Mouse (Mus musculus) limb, embryonic 12.5 days (tissue): Measurements from ENCODE around the gene Ano9. TPM values are rescaled to one million over a fixed set of nuclear protein-coding genes. Genes with fewer than 3 reads are reported as not detected.

Source experiments
- ATAC-seq: fragments of 200-750 bp; cut with Nextera tagmentation; 2 replicates; pipeline ENCODE4 v1.8.0; 2017; ENCODE audit warnings: low read depth, moderate TSS enrichment; ENCODE audit not compliant: insufficient number of reproducible peaks, insufficient read depth, low FRiP score, low TSS enrichment
- H3K27ac ChIP-seq: fragments of 300-500 bp; sonication (generic); 2 replicates; pipeline ENCODE4 v1.5.1; 2016; ENCODE audit warnings: mild to moderate bottlenecking, moderate library complexity
- H3K27me3 ChIP-seq: fragments of 300-500 bp; sonication (generic); 2 replicates; pipeline ENCODE4 v1.6.1; 2016; ENCODE audit warnings: mild to moderate bottlenecking, moderate library complexity
- H3K36me3 ChIP-seq: fragments of 300-500 bp; sonication (generic); 2 replicates; pipeline ENCODE4 v1.6.1; 2016; ENCODE audit warnings: mild to moderate bottlenecking, moderate library complexity
- H3K4me1 ChIP-seq: fragments of 300-500 bp; sonication (generic); replicated peaks from 2 replicates; pipeline ENCODE4 v1.6.1; 2016
- H3K4me2 ChIP-seq: fragments of 300-500 bp; sonication (generic); 2 replicates; pipeline ENCODE4 v1.6.1; 2016; ENCODE audit warnings: mild to moderate bottlenecking, moderate library complexity
- H3K4me3 ChIP-seq: fragments of 300-500 bp; sonication (generic); replicated peaks from 2 replicates; pipeline ENCODE4 v1.5.1; 2016; ENCODE audit warnings: mild to moderate bottlenecking
- H3K9ac ChIP-seq: fragments of 300-500 bp; sonication (generic); replicated peaks from 2 replicates; pipeline ENCODE4 v1.6.1; 2016; ENCODE audit warnings: mild to moderate bottlenecking, moderate library complexity
- H3K9me3 ChIP-seq: fragments of 300-500 bp; sonication (generic); 2 replicates; pipeline ENCODE4 v1.6.1; 2016; ENCODE audit warnings: mild to moderate bottlenecking, moderate library complexity
- WGBS: fragments of 180-500 bp; shearing (Covaris S2); methylation state at CpG from one replicate; pipeline ENCODE4 v1.1.7; 2016; 5-methylcytosine and 5-hydroxymethylcytosine counted together
- polyA plus RNA-seq: library from polyadenylated mRNA; unstranded; fragments of >200 nt; fragmentation: Nextera tagmentation; extraction: Ambion mirVana; gene quantifications from 2 replicates; pipeline ENCODE4 v1.2.1, GENCODE M21; 2016

The Ano9 gene
- polyA plus RNA-seq, 1 experiment from 2014 or later = 2.0 TPM

- H3K4me1 ChIP-seq = peaks cover 14% of the 10 kb centered on the region
- peak overlapping the region; percentile 84 for H3K4me2 ChIP-seq
- peak overlapping the region; percentile 89 for H3K9ac ChIP-seq
- H3K9me3 ChIP-seq = no peaks in the 10 kb centered on the region
- H3K36me3 ChIP-seq = peaks cover 33% of the 10 kb centered on the region
- ATAC-seq = no peak
- H3K4me3 ChIP-seq = peak overlapping the region; percentile 88
- WGBS = 56% methylated on average over 12 of the region's 12 CpGs
- no peaks in the 10 kb centered on the region for H3K27me3 ChIP-seq
- H3K27ac ChIP-seq = no peak overlapping the region
Measured at GRCm38 (mm10) chr7:141131904-141132755, 14.5 kb upstream of the Ano9 start.

DNA sequence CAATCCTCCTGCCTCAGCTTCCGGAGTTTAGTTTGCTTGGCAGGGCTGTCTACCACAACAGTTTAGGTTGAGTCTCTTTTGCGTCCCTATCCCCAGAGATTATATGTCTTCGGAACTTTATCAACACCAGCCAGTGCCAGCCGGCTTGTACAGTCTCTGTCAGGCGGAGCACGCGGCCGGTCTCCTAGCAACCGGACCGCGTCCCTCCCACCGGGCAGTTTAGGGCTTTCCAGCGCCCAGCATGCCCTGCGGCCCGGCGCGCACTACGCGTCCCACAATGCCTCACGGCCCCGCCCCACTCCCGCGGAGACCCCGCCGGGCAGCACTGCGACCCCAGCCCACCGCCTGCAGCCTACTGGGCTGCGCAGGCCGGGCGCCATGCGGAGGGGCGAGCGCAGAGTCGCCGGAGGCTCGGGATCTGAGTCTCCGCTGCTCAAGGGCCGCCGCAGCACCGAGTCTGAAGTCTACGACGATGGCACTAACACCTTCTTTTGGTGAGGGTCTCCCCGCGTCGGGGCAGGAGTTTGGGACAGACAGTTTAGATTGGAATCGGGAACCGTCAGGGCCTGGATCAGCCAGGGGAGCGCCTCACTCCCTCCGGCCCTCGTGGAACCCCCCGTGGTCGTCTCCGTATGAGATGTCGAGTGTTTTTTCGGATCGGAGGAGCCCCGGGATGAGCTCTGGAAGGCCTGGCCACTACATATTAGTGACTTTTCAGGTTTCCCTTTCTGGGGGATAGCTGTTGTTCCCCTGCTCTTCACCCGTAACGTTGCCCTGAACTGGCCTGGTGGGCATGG lies 13.6 kb upstream of the Ano9 start:
- WGBS = under 1% methylated on average over 59 of the region's 59 CpGs
- Histone ChIP-seq H3K27ac (peak overlapping the region; percentile 64; the same call in 1 of the 2 replicates), H3K4me1 (peaks cover 14% of the 10 kb centered on the region), H3K4me2 (peak overlapping the region; percentile 84), H3K36me3 (peaks cover 24% of the 10 kb centered on the region), H3K9me3 (no peaks in the 10 kb centered on the region), H3K9ac (peak overlapping the region; percentile 89), H3K27me3 (no peaks in the 10 kb centered on the region), H3K4me3 (peak overlapping the region; percentile 88)
- peak; percentile 98 for ATAC-seq

- ATAC-seq = no peak; the same call in 1 of the 2 replicates
- H3K4me3 ChIP-seq = peak overlapping the region; percentile 56
- H3K36me3 ChIP-seq = no peaks in the 10 kb centered on the region
- H3K9ac ChIP-seq = peak overlapping the region; percentile 66
- 0 out of 2 replicates have a peak, but pooled peaks cover under 1% of the 10 kb centered on the region for H3K27me3 ChIP-seq
- H3K9me3 ChIP-seq = no peaks in the 10 kb centered on the region
- peak overlapping the region; percentile 89 for H3K27ac ChIP-seq
- WGBS = 3% methylated on average over 15 of the region's 15 CpGs
- peaks cover 4% of the 10 kb centered on the region; the same call in 1 of the 2 replicates for H3K4me1 ChIP-seq
- peak overlapping the region; percentile 69 for H3K4me2 ChIP-seq
Measured at GRCm38 (mm10) chr7:141123517-141123856, 5.9 kb upstream of the Ano9 start.

GRCm38 (mm10) chr7:141122689-141123516 lies 5.3 kb upstream of the Ano9 start:
- Histone ChIP-seq H3K9me3 (no peaks in the 10 kb centered on the region), H3K4me2 (peak overlapping the region; percentile 69), H3K4me3 (peak overlapping the region; percentile 56), H3K9ac (peak overlapping the region; percentile 66), H3K4me1 (peaks cover 4% of the 10 kb centered on the region; the same call in 1 of the 2 replicates), H3K36me3 (no peaks in the 10 kb centered on the region), H3K27me3 (peaks cover 6% of the 10 kb centered on the region; the same call in 1 of the 2 replicates), H3K27ac (peak overlapping the region; percentile 89)
- 1% methylated on average over 29 of the region's 29 CpGs for WGBS
- peak; percentile 99 for ATAC-seq

GRCm38 (mm10) chr7:141122245-141122644 lies 4.6 kb upstream of the Ano9 start, which contains the start of gene Ptdss2:
Gene Ptdss2 (plus strand): TSS chr7:141122382.
- H3K27me3 ChIP-seq = peaks cover 11% of the 10 kb centered on the region; the same call in 1 of the 2 replicates
- peak within 1 kb of the TSS; percentile 69 for H3K4me2 ChIP-seq
- peak within 1 kb of the TSS; percentile 56 for H3K4me3 ChIP-seq
- ATAC-seq = no peak
- peaks cover 4% of the 10 kb centered on the region; the same call in 1 of the 2 replicates for H3K4me1 ChIP-seq
- H3K9me3 ChIP-seq = no peaks in the 10 kb centered on the region
- 39% methylated on average over 14 of the region's 14 CpGs for WGBS
- peak within 1 kb of the TSS; percentile 66 for H3K9ac ChIP-seq
- H3K36me3 ChIP-seq = no peaks in the 10 kb centered on the region
- peak within 1 kb of the TSS; percentile 89 for H3K27ac ChIP-seq

- Histone ChIP-seq H3K4me3 (no peak overlapping the region), H3K27me3 (peaks cover 19% of the 10 kb centered on the region; the same call in 1 of the 2 replicates), H3K9ac (no peak overlapping the region), H3K27ac (no peak overlapping the region), H3K36me3 (no peaks in the 10 kb centered on the region), H3K4me2 (no peak overlapping the region), H3K4me1 (peaks cover 4% of the 10 kb centered on the region; the same call in 1 of the 2 replicates), H3K9me3 (no peaks in the 10 kb centered on the region)
- WGBS = 76% methylated on average over 5 of the region's 5 CpGs
- ATAC-seq = no peak
Measured at GRCm38 (mm10) chr7:141121051-141121531, 3.5 kb upstream of the Ano9 start.

GRCm38 (mm10) chr7:141120605-141121004 lies 3.0 kb upstream of the Ano9 start:
- ATAC-seq = no peak
- H3K4me1 ChIP-seq = peaks cover 4% of the 10 kb centered on the region; the same call in 1 of the 2 replicates
- H3K27ac ChIP-seq = no peak overlapping the region
- H3K4me2 ChIP-seq = no peak overlapping the region
- H3K27me3 ChIP-seq = peaks cover 24% of the 10 kb centered on the region; the same call in 1 of the 2 replicates
- WGBS = 90% methylated on average over 3 of the region's 3 CpGs
- H3K9ac ChIP-seq = no peak overlapping the region
- H3K36me3 ChIP-seq = no peaks in the 10 kb centered on the region
- no peak overlapping the region for H3K4me3 ChIP-seq
- no peaks in the 10 kb centered on the region for H3K9me3 ChIP-seq

GRCm38 (mm10) chr7:141119487-141119886 lies 1.9 kb upstream of the Ano9 start:
- H3K27ac ChIP-seq = no peak overlapping the region
- H3K4me2 ChIP-seq = no peak overlapping the region
- ATAC-seq = no peak
- 70% methylated on average over 3 of the region's 3 CpGs for WGBS
- H3K4me3 ChIP-seq = no peak overlapping the region
- H3K9ac ChIP-seq = no peak overlapping the region
- peaks cover 4% of the 10 kb centered on the region; the same call in 1 of the 2 replicates for H3K4me1 ChIP-seq
- H3K9me3 ChIP-seq = no peaks in the 10 kb centered on the region
- no peaks in the 10 kb centered on the region for H3K36me3 ChIP-seq
- peaks cover 26% of the 10 kb centered on the region; the same call in 1 of the 2 replicates for H3K27me3 ChIP-seq

DNA sequence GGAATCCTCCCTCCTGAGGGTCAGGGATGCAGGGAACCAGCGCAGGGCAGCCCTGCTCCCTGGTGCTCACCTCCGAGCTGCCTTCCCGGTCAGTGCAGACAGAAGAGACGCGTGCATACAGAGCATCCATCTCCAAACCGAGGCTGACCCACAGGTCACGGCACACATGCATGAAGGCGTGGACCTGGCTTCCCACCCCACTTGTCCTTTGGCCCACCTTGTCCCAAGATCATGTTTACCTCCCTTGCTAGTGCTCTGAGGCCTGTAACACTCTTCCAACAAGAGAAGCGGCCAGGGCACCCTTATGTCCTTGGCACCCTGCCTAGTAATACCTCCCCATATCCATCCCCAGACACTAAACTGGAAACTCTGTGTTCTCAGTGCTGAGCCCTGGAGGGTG lies 1.7 kb downstream of the Ano9 start:
- no peak for ATAC-seq
- H3K27me3 ChIP-seq = peaks cover 26% of the 10 kb centered on the region
- no peaks in the 10 kb centered on the region for H3K36me3 ChIP-seq
- 88% methylated on average over 9 of the region's 9 CpGs for WGBS
- H3K4me2 ChIP-seq = no peak overlapping the region
- H3K4me3 ChIP-seq = no peak overlapping the region
- H3K9ac ChIP-seq = no peak overlapping the region
- no peaks in the 10 kb centered on the region for H3K4me1 ChIP-seq
- H3K27ac ChIP-seq = no peak overlapping the region
- H3K9me3 ChIP-seq = no peaks in the 10 kb centered on the region

DNA sequence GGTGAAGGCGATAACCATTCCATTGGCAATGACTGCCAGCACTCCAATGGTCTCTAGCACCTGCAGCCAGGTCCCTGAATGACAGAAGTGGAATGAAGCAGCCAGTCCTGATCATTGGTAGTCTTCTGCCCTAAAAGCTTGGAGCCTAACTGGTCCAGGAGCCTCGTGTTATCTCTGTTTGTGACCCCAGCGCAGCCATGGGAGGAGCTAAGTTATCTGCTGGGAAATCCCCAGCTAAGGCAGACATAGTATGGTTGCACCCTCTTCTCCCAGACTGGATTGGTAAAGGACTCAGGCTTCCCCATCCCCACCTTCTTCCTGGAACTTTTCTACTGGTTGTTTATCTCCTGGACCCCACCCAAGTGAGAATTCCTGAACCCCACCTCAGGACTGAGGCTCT lies 14.4 kb downstream of the Ano9 start:
- Histone ChIP-seq H3K4me1 (peaks cover 12% of the 10 kb centered on the region; the same call in 1 of the 2 replicates), H3K36me3 (no peaks in the 10 kb centered on the region), H3K9me3 (no peaks in the 10 kb centered on the region), H3K27me3 (peaks cover 57% of the 10 kb centered on the region), H3K4me2 (no peak overlapping the region), H3K9ac (no peak overlapping the region), H3K27ac (no peak overlapping the region), H3K4me3 (no peak overlapping the region)
- no peak for ATAC-seq
- 71% methylated on average over 3 of the region's 3 CpGs for WGBS
